Mouse (Mus musculus): ENCODE measurements at regions not wholly inside any gene's neighbourhood (a gene's known extent, or its start where the extent isn't known, plus 50 kb on each side); places are given as distances from the start of the nearest gene placed in this dataset.

DNA sequence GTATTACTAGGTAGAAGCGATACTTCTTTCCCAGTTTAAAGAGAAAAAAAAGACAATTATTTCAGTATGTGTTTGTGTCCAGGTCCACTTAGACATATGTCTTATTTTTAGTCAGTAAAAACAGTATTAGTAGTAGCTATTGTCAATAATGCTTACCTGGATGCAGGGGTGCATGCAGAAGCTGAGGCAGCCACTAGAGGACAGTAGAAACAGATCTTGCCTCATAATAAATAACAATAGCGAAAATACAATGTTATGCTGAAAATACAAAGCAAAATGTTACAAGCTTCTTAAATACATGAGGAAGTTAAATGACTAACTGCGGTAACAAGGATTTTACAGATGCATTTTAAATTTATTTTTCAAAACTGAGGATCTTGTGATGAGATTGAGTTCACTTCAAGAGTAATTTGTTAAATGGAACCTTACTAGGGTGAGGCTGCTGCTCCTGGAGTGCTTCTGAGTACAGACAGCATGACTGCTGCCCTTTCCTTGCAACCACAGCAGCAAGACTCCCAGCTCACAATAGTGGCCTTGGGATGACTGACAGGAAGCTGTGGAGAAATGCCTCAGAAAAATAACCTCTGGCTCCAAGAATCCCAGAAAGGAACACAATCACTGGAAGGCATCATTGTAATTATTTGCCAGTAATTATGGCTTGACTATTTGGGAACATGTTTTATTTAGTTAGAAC lies 728.8 kb downstream of the Brinp3 start:
- intact Hi-C loops (cut with DNase I), result no loop called here
- DNase-seq (ENCODE audit: extremely low spot score in 1 of 2, low spot score in 2 of 2), result no peak

DNA sequence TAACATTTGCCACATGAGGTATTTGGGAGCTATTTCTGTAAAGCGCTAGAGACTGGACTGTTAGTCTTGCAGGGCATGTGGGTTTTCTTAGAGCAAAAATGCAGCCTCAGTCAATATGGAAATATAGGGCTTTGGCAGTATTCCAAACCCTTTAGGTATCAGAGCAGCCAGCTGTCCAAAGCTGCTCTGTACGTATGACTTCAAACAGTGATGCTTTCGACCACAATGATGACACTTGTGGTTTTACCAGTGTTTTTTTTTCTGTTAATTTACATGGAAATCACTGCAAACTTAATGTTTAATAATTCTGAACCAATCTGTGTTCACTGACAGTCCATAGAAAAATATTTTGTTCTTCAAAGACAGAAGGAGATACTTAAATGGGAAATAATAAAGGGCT lies 743.0 kb downstream of the Brinp3 start:
- intact Hi-C loops (cut with DNase I), result no loop called here

GRCm38 (mm10) chr1:147239108-147239507 lies 744.5 kb downstream of the Brinp3 start:
- no peak for DNase-seq (ENCODE audit: extremely low spot score in 1 of 2, low spot score in 2 of 2)
- intact Hi-C loops (cut with DNase I), result no loop called here

More for the DNA sequence above, 743.0 kb downstream of the Brinp3 start:
- DNase-seq (ENCODE audit: extremely low spot score in 1 of 2, low spot score in 2 of 2), result no peak

- intact Hi-C loops (cut with DNase I), result no loop called here
- no peak for DNase-seq (ENCODE audit: extremely low spot score in 1 of 2, low spot score in 2 of 2)
These were observed 778.8 kb downstream of the Brinp3 start for GRCm38 (mm10) chr1:147273324-147273723.

GRCm38 (mm10) chr1:147291119-147291518 lies 796.6 kb downstream of the Brinp3 start:
- no peak for DNase-seq (ENCODE audit: extremely low spot score in 1 of 2, low spot score in 2 of 2)
- intact Hi-C loops (cut with DNase I), result no loop called here

DNA sequence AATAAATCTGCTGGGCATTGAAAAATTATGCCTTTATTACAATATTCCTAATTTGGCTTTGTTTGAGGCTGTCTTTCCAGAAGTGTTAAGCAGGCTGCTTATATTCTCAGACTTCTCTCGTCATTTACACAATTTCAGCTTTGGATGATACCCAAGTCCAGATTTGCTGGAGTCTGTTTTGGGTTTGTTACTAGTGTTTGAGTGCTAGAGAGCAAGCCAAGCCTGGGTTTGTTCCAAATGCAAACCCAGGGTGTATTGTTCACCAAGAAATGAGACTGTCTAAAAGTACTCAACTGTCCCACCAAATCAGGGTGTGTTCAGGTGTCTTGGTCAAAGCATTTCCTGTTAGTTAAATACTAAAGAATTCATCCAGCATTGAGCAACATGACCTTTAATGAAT lies 814.7 kb downstream of the Brinp3 start:
- intact Hi-C loops (cut with DNase I), result no loop called here
- DNase-seq (ENCODE audit: extremely low spot score in 1 of 2, low spot score in 2 of 2), result peak in 1 of 2 experiments; percentile 49

GRCm38 (mm10) chr1:147343276-147343953 lies 848.9 kb downstream of the Brinp3 start:
- DNase-seq (ENCODE audit: extremely low spot score in 1 of 2, low spot score in 2 of 2), result peak; percentile 41 to 62
- intact Hi-C loops (cut with DNase I), result no loop called here

GRCm38 (mm10) chr1:147344027-147344426 lies 849.5 kb downstream of the Brinp3 start:
- no peak for DNase-seq (ENCODE audit: extremely low spot score in 1 of 2, low spot score in 2 of 2)
- intact Hi-C loops (cut with DNase I), result no loop called here
